Mouse (Mus musculus): ENCODE results near the gene Ssr3.

Ssr3 gene

DNA sequence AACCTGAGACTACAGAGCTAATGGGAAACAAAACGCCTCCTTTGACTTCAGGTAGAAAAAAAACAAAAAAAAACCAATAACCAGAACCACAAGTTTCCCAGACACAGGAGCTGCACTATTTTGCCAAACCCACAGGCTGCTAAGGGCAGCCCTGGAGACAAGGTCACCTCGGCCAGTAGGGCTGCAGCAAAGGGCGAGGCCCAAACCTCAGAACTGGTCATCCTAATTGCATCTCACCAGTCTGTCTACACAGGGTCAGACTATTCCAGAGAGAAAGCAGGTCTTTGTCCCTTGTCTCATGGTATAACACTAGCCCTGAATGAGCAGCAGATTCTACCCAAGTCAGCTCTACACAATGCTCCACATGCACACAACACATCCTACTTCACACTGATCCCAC, 17.7 kb downstream of the Ssr3 start:
- DNase-seq (ENCODE audit: low read depth, low spot score), result no peak

GRCm38 (mm10) chr3:65373594-65374182, 18.7 kb downstream of the Ssr3 start:
- DNase-seq (ENCODE audit: low read depth, low spot score), result no peak

DNA sequence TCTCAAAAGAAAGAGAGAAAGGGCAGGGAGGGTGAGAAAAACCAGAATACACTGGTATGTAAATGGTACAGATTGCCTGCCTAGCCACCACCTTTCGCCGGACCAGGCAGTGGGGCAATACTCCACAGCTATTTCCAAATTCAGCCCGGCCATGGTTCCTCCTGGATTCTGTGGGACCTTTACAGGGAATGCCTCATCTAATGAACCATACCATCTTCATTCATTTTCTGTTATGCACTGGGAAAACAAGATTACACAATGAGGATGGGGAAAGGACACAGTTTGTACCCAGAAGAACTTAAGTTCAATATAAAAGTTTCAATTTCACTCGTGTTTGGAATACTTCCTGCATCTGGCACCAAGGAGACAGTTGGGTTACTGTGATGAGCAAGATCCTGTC, 19.9 kb downstream of the Ssr3 start:
- DNase-seq (ENCODE audit: low read depth, low spot score), result no peak

- no peak for DNase-seq (ENCODE audit: low read depth, low spot score)
Measured at GRCm38 (mm10) chr3:65367944-65368343, 24.5 kb downstream of the Ssr3 start.

DNA sequence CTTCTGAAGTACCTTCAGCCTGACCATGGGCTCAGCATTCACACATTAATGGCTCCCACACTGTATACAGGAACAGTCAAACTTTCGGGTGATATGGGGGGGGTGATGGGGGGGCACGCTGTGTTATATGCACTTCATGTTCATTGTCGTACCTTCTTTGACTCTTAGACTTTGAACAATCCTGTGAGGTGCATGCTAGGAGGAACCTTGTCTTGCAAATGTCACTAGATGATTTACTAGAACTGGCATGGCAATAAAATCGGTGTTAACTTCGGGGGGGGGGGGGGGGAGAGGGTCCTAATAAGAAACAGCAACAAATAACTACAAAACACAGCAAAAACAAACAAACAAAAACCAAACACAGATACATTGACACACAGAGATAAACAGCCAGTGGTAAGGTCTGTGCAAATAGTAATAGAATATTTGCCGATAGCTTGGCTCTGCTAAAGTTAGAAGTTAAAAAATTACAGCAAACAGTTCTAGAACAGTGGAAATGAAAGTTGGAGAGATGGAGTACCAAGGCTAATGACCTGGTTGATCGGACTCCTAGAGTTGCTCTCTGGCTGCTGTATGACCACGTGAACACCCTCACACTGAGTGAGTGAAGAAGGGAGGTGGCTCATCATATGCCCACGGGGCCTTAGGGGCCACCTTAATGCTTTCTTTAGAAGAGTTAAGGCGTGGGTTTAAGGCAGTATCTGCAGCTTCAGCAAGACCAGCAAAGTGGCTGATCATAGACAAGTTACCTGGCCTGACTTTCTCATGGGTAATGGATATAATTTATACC, 26.3 kb downstream of the Ssr3 start:
- no peak for DNase-seq (ENCODE audit: low read depth, low spot score)

DNA sequence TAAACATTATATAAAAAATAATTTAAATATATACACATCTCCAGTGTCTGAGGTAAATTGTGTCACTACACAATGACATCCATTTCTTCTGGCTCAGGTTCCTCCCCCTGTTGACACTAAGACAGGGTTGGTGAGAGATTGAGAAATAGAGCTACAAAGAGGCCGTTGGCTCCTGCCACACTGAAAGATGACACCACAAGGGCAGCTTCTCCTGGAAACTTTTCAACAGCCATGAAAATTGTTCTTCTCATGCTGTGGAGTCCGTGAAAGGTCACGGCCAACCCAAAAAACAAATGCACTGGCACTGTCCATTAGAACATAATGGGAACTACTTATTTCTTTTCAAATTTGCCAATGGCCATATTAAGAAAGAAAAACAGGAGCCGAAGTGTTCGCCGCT, 27.2 kb downstream of the Ssr3 start:
- DNase-seq (ENCODE audit: low read depth, low spot score), result no peak

- no peak for DNase-seq (ENCODE audit: low read depth, low spot score)
Measured at GRCm38 (mm10) chr3:65363438-65363837, 29.0 kb downstream of the Ssr3 start.

DNA sequence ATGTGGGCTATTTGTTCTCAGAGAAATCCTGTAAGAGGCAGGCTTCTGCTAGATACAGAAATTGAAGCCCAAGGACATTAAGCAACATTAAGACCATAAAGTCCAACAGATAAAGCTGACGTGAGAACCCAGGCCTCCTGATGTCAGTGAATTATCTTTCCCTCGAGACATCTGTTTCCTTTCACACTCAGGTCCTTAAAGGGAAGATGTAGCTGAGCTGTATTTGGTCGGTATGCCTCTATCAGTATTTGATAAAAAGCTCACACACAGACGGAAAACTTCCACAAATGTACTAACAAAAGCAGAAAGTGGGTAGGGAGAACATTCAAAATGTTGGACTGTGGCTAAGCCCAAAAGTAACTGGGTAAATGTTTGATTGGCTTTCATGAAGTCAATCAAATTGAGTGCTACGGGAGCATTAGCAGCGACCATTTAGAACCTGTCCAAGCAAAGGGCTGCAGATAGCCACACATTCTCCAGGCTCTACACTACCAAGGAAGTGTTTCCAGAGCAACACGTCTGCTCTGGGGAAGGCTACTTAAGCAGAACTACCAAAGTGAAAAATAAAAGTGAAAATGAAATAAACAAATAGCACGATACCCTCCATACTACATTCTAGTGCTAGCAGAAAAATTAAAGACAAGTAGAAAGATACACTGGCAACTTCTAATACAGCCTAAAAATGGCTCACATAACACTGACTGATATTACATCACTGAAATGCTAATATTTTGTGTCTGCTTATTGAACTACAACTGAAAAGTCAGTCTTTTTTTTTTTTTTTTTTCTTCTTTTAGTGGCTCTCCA, 32.1 kb downstream of the Ssr3 start:
- no peak for DNase-seq (ENCODE audit: low read depth, low spot score)

GRCm38 (mm10) chr3:65358841-65359240, 33.6 kb downstream of the Ssr3 start:
- DNase-seq (ENCODE audit: low read depth, low spot score), result no peak

DNA sequence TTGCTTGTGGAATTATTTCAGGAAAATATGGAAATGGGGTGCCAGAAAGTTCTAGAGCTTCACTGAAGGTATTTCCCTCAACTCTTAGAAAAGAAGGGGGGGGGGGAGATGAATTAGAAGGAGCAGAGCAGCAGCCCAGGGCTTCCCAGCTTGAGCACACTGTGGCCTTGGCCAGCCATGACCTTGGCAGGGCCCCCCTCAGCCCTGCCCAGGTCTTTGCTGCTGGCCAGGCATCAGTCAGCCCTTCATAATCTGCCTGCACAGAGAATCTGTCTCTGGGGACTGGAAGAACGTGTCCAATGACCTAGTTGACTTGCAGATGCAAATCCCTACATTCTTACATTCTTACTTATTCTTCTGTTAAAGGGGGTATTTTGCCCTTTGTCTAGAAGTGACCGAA, 34.1 kb downstream of the Ssr3 start:
- no peak for DNase-seq (ENCODE audit: low read depth, low spot score)

DNA sequence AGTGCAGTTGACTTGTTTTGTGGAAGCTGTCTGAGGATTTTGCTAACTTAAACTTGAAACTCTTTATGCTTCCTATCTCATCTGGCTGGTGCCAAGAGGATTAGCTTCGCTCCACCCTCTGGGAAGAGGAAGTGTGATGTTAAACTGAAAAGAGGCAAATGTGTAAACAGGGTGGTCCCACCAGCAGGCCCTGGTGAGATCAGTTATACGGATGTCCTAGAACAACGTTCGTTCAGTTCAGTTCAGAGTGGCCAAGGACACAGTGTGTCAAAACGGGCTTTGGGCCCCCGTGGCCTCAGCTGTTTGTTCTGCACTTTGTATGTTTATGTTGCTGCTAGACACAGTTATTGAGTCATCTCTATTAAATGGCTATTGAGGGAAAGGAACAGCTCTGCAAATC, 36.9 kb downstream of the Ssr3 start:
- DNase-seq (ENCODE audit: low read depth, low spot score), result no peak

DNA sequence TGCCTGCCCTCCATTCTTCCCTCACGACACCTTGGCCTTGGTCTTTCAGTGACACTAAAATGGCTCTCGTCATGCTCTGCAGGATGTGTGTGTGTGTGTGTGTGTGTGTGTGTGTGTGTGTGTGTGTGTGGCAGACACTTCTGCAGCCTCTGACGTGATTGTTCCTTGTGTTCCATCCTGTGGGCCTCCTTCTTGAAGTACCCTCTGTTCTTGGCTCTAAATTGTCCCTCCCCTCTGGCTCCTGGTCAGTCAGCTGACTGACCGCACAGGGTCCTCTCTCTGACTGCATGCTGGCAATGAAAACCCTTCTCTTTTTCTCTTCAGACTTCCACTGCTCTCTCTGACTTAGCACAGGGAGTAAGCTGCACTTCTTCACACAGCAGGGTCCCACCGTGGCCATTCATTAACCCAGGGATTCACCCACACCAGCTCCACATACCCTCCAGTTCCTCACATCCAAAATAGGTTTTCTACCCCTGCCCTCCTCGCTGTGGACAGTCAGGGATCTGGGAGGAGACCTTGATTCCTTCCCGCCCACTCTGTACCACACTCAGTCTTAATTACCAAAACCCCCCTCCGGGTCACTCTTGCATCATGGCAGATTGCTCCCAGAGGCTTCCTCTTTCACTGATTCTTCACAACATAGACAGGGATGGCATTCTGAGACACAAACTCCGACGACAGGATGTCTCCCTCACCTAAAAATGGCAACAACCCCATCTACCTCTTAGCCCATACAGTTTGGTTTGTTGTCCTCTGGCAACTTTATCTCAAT, 39.0 kb downstream of the Ssr3 start:
- DNase-seq (ENCODE audit: low read depth, low spot score), result no peak

- peak; percentile 11 for DNase-seq (ENCODE audit: low read depth, low spot score)
Measured at GRCm38 (mm10) chr3:65352278-65353127, 39.9 kb downstream of the Ssr3 start.

- DNase-seq (ENCODE audit: low read depth, low spot score), result no peak
Measured at GRCm38 (mm10) chr3:65346176-65346575, 46.2 kb downstream of the Ssr3 start.

DNA sequence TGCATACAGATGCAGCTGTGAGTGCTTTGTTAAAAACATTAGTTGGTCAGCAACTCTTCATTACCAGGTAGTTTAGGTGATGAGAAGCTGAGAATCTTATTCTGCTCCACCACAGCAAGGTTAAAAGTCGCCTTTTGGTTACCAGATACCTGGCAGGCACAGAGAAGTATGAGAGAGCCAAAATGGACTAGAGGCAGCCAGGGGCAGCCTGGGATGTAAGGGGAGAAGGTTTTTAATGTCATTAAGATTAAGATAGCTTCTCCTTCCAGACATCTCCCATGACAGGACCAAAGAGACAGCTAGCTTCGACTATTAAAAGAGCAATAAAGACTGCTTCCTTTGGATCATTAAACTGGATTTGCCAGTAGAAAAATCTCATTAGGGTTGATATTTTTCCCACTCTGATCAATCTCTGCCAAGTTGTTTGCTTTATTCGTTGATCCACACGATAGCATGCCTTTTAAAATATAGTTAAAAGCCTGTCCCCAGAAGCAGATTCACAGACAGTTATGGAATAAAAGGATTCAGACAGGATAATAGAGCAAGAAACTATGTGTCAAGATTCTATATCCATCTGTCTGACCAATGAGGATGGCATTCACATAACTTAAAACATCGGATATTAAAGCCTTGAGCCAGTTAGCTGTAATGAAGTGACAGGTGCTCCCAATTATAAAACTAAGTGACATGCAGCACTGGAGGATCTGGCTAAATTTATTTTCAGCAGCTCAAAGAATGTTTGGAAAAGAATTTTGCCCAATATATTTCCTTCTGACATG, 52.1 kb downstream of the Ssr3 start:
- DNase-seq (ENCODE audit: low read depth, low spot score), result no peak

GRCm38 (mm10) chr3:65337835-65338464, 54.5 kb downstream of the Ssr3 start:
- DNase-seq (ENCODE audit: low read depth, low spot score), result no peak
